Mouse (Mus musculus): ENCODE measurements at regions not wholly inside any gene's neighbourhood (a gene's known extent, or its start where the extent isn't known, plus 50 kb on each side); places are given as distances from the start of the nearest gene placed in this dataset.

- H3K4me3 ChIP-seq (ENCODE audit: low read depth, low read length) = no peak overlapping the region
- peak overlapping the region; percentile 36; the same call in 1 of the 2 replicates for H3K4me2 ChIP-seq (ENCODE audit: low read depth, low read length)
- 96% methylated on average over 7 of the region's 7 CpGs for WGBS
- no peaks in the 10 kb centered on the region for H3K9me3 ChIP-seq (ENCODE audit: control insufficient read depth, low read length)
- no peaks in the 10 kb centered on the region for H3K36me3 ChIP-seq (ENCODE audit: control insufficient read depth, insufficient read depth, low read length)
- no peaks in the 10 kb centered on the region for H3K27me3 ChIP-seq (ENCODE audit: control insufficient read depth, insufficient read depth, low read length)
- H3K27ac ChIP-seq (ENCODE audit: low read depth, low read length) = no peak overlapping the region
- peaks cover 5% of the 10 kb centered on the region; the same call in 1 of the 2 replicates for H3K4me1 ChIP-seq (ENCODE audit: control insufficient read depth, insufficient read depth, low read length)
- no peak for ATAC-seq (ENCODE audit: low read depth)
- no peak overlapping the region for H3K9ac ChIP-seq (replicated peaks; ENCODE audit: low read depth, low read length)
These were observed 53.2 kb upstream of the Cpsf6 start for GRCm38 (mm10) chr10:117432871-117433546.

DNA sequence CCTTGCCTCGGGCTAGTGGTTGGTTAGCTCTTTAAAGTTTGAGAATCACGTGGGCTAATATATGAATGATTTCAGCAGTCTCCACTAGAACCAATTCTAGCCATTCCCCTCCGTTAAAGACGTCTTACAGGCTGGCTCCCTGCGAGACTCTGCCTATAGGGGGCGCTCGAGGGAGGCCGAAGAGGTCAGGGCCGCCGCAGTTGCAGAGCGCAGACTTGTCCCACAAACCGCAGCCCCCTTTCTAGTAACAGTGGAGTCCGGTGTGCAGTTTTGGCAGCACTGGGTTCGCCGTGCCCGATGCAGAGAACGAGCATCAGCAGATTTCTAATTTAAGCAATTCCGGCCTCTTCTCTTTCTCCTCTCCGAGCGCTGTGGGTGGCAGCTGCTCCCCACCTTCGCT, 52.6 kb upstream of the Cpsf6 start:
- H3K36me3 ChIP-seq (ENCODE audit: control insufficient read depth, insufficient read depth, low read length) = no peaks in the 10 kb centered on the region
- H3K9ac ChIP-seq (replicated peaks; ENCODE audit: low read depth, low read length) = no peak overlapping the region
- no peaks in the 10 kb centered on the region for H3K27me3 ChIP-seq (ENCODE audit: control insufficient read depth, insufficient read depth, low read length)
- H3K4me3 ChIP-seq (ENCODE audit: low read depth, low read length) = no peak overlapping the region
- no peaks in the 10 kb centered on the region for H3K9me3 ChIP-seq (ENCODE audit: control insufficient read depth, low read length)
- peak overlapping the region; percentile 36 for H3K4me2 ChIP-seq (ENCODE audit: low read depth, low read length)
- ATAC-seq (ENCODE audit: low read depth) = no peak
- peaks cover 5% of the 10 kb centered on the region; the same call in 1 of the 2 replicates for H3K4me1 ChIP-seq (ENCODE audit: control insufficient read depth, insufficient read depth, low read length)
- WGBS = 10% methylated on average over 21 of the region's 21 CpGs
- H3K27ac ChIP-seq (ENCODE audit: low read depth, low read length) = no peak overlapping the region

GRCm38 (mm10) chr10:117431850-117432249, 52.0 kb upstream of the Cpsf6 start:
- WGBS = 77% methylated on average over 12 of the region's 12 CpGs
- H3K27me3 ChIP-seq (ENCODE audit: control insufficient read depth, insufficient read depth, low read length) = no peaks in the 10 kb centered on the region
- H3K27ac ChIP-seq (ENCODE audit: low read depth, low read length) = no peak overlapping the region
- H3K4me2 ChIP-seq (ENCODE audit: low read depth, low read length) = no peak overlapping the region
- no peak overlapping the region for H3K4me3 ChIP-seq (ENCODE audit: low read depth, low read length)
- no peak overlapping the region for H3K9ac ChIP-seq (replicated peaks; ENCODE audit: low read depth, low read length)
- H3K9me3 ChIP-seq (ENCODE audit: control insufficient read depth, low read length) = no peaks in the 10 kb centered on the region
- peaks cover 5% of the 10 kb centered on the region; the same call in 1 of the 2 replicates for H3K4me1 ChIP-seq (ENCODE audit: control insufficient read depth, insufficient read depth, low read length)
- no peaks in the 10 kb centered on the region for H3K36me3 ChIP-seq (ENCODE audit: control insufficient read depth, insufficient read depth, low read length)
- ATAC-seq (ENCODE audit: low read depth) = no peak

DNA sequence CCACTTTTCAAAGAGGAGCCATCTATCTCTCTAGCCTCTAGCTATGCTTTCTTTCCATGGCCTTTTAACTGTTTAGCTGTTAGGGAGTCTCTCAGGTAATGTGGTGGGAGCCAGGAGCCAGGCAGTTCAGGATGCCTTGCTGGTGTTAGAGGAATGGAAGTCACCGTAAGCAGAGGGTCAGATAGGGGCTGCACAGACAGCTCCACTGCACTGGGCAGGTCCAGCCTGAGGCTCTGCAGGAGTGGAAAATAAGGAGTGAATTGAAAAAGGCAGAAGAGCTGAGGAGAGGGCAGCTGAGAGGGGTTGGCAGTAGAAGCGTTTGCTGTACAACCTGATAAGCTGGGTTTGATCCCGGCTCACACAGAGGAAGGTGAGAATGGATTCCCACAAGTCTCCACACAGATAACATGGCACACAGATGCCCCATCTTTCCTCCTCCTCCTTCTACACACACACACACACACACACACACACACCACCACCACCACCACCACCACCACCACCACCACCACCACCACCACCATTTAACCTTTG, 51.3 kb upstream of the Cpsf6 start:
- Histone ChIP-seq H3K27me3 (ENCODE audit: control insufficient read depth, insufficient read depth, low read length) (no peaks in the 10 kb centered on the region), H3K4me2 (ENCODE audit: low read depth, low read length) (no peak overlapping the region), H3K9ac (replicated peaks; ENCODE audit: low read depth, low read length) (no peak overlapping the region), H3K4me3 (ENCODE audit: low read depth, low read length) (no peak overlapping the region), H3K27ac (ENCODE audit: low read depth, low read length) (no peak overlapping the region), H3K9me3 (ENCODE audit: control insufficient read depth, low read length) (no peaks in the 10 kb centered on the region), H3K36me3 (ENCODE audit: control insufficient read depth, insufficient read depth, low read length) (no peaks in the 10 kb centered on the region), H3K4me1 (ENCODE audit: control insufficient read depth, insufficient read depth, low read length) (peaks cover 5% of the 10 kb centered on the region; the same call in 1 of the 2 replicates)
- ATAC-seq (ENCODE audit: low read depth) = no peak
- 88% methylated on average over 3 of the region's 3 CpGs for WGBS

GRCm38 (mm10) chr10:117430224-117430884, 50.5 kb upstream of the Cpsf6 start:
- Histone ChIP-seq H3K9me3 (ENCODE audit: control insufficient read depth, low read length) (no peaks in the 10 kb centered on the region), H3K4me1 (ENCODE audit: control insufficient read depth, insufficient read depth, low read length) (peaks cover 3% of the 10 kb centered on the region; the same call in 1 of the 2 replicates), H3K27me3 (ENCODE audit: control insufficient read depth, insufficient read depth, low read length) (no peaks in the 10 kb centered on the region), H3K9ac (replicated peaks; ENCODE audit: low read depth, low read length) (no peak overlapping the region), H3K36me3 (ENCODE audit: control insufficient read depth, insufficient read depth, low read length) (no peaks in the 10 kb centered on the region), H3K4me2 (ENCODE audit: low read depth, low read length) (no peak overlapping the region), H3K4me3 (ENCODE audit: low read depth, low read length) (no peak overlapping the region), H3K27ac (ENCODE audit: low read depth, low read length) (no peak overlapping the region)
- ATAC-seq (ENCODE audit: low read depth) = no peak
- 85% methylated on average over 5 of the region's 5 CpGs for WGBS

DNA sequence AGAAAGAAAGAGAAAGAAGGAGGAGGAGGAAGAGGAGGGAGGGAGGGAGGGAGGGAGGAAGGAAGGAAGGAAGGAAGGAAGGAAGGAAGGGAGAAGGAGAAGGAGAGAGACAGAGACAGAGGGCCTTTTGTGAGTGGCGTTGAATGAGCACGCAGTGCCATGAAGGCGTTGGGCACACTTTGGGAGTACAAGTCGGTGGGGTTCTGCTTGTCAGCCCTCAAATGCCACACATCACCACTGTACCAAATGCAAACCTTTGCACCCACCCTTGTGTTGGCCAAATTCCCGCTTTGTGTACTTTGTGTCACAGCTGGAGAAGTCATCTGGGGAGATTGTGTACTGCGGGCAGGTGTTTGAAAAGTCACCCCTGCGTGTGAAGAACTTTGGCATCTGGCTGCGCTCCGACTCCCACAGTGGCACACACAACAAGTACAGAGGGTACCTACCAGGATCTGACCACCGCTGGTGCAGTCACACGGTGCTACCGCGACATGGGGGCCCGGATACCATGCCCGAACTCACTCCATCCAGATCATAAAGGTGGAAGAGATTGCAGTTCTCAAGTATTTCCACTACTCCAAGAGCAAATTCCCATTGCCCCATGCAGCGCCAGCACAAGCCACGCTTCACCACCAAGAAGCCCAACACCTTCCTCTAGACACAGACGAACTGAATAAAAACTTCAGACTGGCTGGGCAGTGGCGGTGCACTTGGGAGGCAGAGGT, 49.8 kb upstream of the Cpsf6 start:
- WGBS = 90% methylated on average over 19 of the region's 19 CpGs
- no peak overlapping the region for H3K4me2 ChIP-seq (ENCODE audit: low read depth, low read length)
- no peak overlapping the region for H3K9ac ChIP-seq (replicated peaks; ENCODE audit: low read depth, low read length)
- no peaks in the 10 kb centered on the region for H3K9me3 ChIP-seq (ENCODE audit: control insufficient read depth, low read length)
- no peak for ATAC-seq (ENCODE audit: low read depth)
- peaks cover 3% of the 10 kb centered on the region; the same call in 1 of the 2 replicates for H3K4me1 ChIP-seq (ENCODE audit: control insufficient read depth, insufficient read depth, low read length)
- H3K4me3 ChIP-seq (ENCODE audit: low read depth, low read length) = no peak overlapping the region
- no peaks in the 10 kb centered on the region for H3K36me3 ChIP-seq (ENCODE audit: control insufficient read depth, insufficient read depth, low read length)
- H3K27me3 ChIP-seq (ENCODE audit: control insufficient read depth, insufficient read depth, low read length) = no peaks in the 10 kb centered on the region
- no peak overlapping the region for H3K27ac ChIP-seq (ENCODE audit: low read depth, low read length)

Data from neural tube, embryonic 14.5 days (tissue).